Mouse (Mus musculus) C2C12 (cell line): ENCODE data around the gene Bcar3.

Experiments
- CEBPB ChIP-seq: IDR thresholded peaks from one replicate; pipeline ENCODE4 v1.6.1; 2011; ENCODE audit warnings: low read depth, mild to moderate bottlenecking, control low read depth, moderate library complexity
- CTCF ChIP-seq: IDR thresholded peaks from one replicate; pipeline ENCODE4 v1.5.1; 2011; ENCODE audit not compliant: control insufficient read depth, insufficient read depth, insufficient read length
- MAX ChIP-seq: IDR thresholded peaks from one replicate; pipeline ENCODE4 v1.6.1; 2011; ENCODE audit warnings: mild to moderate bottlenecking, control low read depth
- MYOG ChIP-seq: IDR thresholded peaks from one replicate; pipeline ENCODE4 v1.6.1; 2011; ENCODE audit not compliant: control insufficient read depth, insufficient read length; ENCODE audit errors: extremely low read depth
- USF1 ChIP-seq: IDR thresholded peaks from one replicate; pipeline ENCODE4 v1.6.1; 2011; ENCODE audit warnings: low read depth, mild to moderate bottlenecking, control low read depth, moderate library complexity

DNA sequence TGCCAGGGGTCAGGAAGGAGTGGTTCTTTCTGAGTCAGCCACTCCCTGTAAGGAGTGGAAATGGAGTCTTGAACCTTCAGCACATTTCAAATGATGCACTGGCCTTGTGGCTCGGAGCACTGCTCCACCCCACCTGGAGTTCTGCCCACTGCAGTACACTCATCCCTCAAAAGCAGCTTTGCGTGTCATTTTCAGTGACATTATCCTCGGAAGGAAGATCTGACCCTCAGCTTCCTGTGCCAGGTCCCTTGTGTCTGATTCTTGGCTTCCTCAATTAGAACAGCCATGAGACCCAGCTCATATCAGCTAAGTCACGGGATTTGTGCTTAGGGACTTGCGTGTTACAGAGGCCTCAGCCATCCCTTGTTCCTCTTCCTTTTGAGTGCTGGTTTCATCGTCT, 203.9 kb downstream of the Bcar3 start:
- TF ChIP-seq CTCF = no peak
- no peak for TF ChIP-seq USF1
- TF ChIP-seq CEBPB = no peak
- TF ChIP-seq MAX = no peak
- TF ChIP-seq MYOG = no peak
